Mouse (Mus musculus) hindbrain, embryonic 13.5 days (tissue): ENCODE data around the gene Itpr1. TPM values are rescaled to one million over a fixed set of nuclear protein-coding genes. Genes with fewer than 3 reads are reported as not detected.

Source experiments
- microRNA-seq: library from miRNA; unstranded; fragments of <30 nt; microRNA quantifications from one replicate; pipeline ENCODE4, GENCODE M21; 2016
- polyA plus RNA-seq: library from polyadenylated mRNA; unstranded; fragments of >200 nt; fragmentation: Nextera tagmentation; extraction: Ambion mirVana; gene quantifications from 2 replicates; pipeline ENCODE4 v1.2.1, GENCODE M21; 2015

Gene Itpr1
- polyA plus RNA-seq, 1 experiment from 2014 or later = 6.1 TPM

Small RNA genes within 50 kb of the gene (microRNA-seq; reads per million reads assigned to microRNA genes)
- not detected for gene Mir7661

Other genes with a start within 250 kb of the Itpr1 start
- gene Setmar, start 148.1 kb upstream of the Itpr1 start, polyA plus RNA-seq = 6.4 and 7.4 TPM in 2 replicates
- gene Sumf1, start 27.5 kb upstream of the Itpr1 start, polyA plus RNA-seq = 11.3 and 11.7 TPM in 2 replicates